Mouse (Mus musculus) layer of hippocampus, adult 18-20 months (tissue): ENCODE data around the gene Exph5. TPM values are rescaled to one million over a fixed set of nuclear protein-coding genes. Genes with fewer than 3 reads are reported as not detected.

ENCODE experiments used
- DNase-seq, 2 experiments: peaks; one replicate each; pipeline ENCODE4 v3.0.0; 2022; ENCODE audit warnings: low spot score in 2 of 2
- microRNA-seq, 2 experiments: library from miRNA; unstranded; fragments of <30 nt; microRNA quantifications; one replicate each; pipeline ENCODE4 v1.2.0; 2021
- total RNA-seq, 2 experiments: library from RNA; stranded (reverse); gene quantifications; 2 replicates each; pipeline ENCODE4 v1.2.3; 2021

Exph5 gene
- total RNA-seq, 2 experiments from 2014 or later: 4.4 to 4.5 TPM

- peak; percentile 60 to 74 for DNase-seq
Measured at GRCm38 (mm10) chr9:53404753-53405722, 103.6 kb downstream of the Exph5 start.

GRCm38 (mm10) chr9:53408548-53408947 lies 107.1 kb downstream of the Exph5 start:
- no peak for DNase-seq

- no peak for DNase-seq
Measured at GRCm38 (mm10) chr9:53408953-53409361, 107.5 kb downstream of the Exph5 start.

GRCm38 (mm10) chr9:53409427-53409826 lies 108.0 kb downstream of the Exph5 start:
- DNase-seq: no peak

GRCm38 (mm10) chr9:53422133-53422896 lies 120.8 kb downstream of the Exph5 start:
- no peak for DNase-seq

- no peak for DNase-seq
Measured at GRCm38 (mm10) chr9:53426726-53427125, 125.3 kb downstream of the Exph5 start.

Small RNA genes within 50 kb of the gene (microRNA-seq; reads per million reads assigned to microRNA genes)
- 0 reads per million in 2 experiments for gene Mir130c

Other genes with a start within 250 kb of the Exph5 start
- 10 to 100 TPM; 20.4 to 23.0 TPM for gene Ddx10, start 53.6 kb upstream of the Exph5 start, total RNA-seq
- gene Kdelc2, start 82.4 kb downstream of the Exph5 start, total RNA-seq: 1 to 10 TPM; 5.3 to 6.4 TPM
- under 1 TPM; 0.15 to 0.33 TPM for gene 4930550C14Rik, start 100.7 kb downstream of the Exph5 start, total RNA-seq
- gene Atm, start 235.1 kb downstream of the Exph5 start, total RNA-seq: 10 to 100 TPM; 19.8 to 22.0 TPM
- gene Npat, start 235.4 kb downstream of the Exph5 start, total RNA-seq: 10 to 100 TPM; 16.6 to 17.0 TPM